Mouse (Mus musculus) hindbrain, embryonic 11.5 days (tissue): ENCODE measurements around the gene AC109138.7. TPM values are rescaled to one million over a fixed set of nuclear protein-coding genes. Genes with fewer than 3 reads are reported as not detected.

ENCODE experiments used
- ATAC-seq: fragments of 200-750 bp; cut with Nextera tagmentation; 2 replicates; pipeline ENCODE4 v1.8.0; 2017; ENCODE audit warnings: mild to moderate bottlenecking, moderate TSS enrichment, moderate library complexity; ENCODE audit not compliant: low FRiP score
- DNase-seq: peaks from one replicate; pipeline ENCODE4 v3.0.0-alpha.2; 2015; ENCODE audit warnings: low spot score
- H3K27ac ChIP-seq: fragments of 300-500 bp; sonication (generic); 2 replicates; pipeline ENCODE4 v1.5.1; 2014; ENCODE audit warnings: mild to moderate bottlenecking, low read depth, low read length
- H3K27me3 ChIP-seq: fragments of 300-500 bp; sonication (generic); 2 replicates; pipeline ENCODE4 v1.6.1; 2014; ENCODE audit warnings: mild to moderate bottlenecking, low read length, moderate library complexity, mixed read lengths; ENCODE audit not compliant: control insufficient read depth, insufficient read depth
- H3K36me3 ChIP-seq: fragments of 300-500 bp; sonication (generic); 2 replicates; pipeline ENCODE4 v1.6.1; 2014; ENCODE audit warnings: mild to moderate bottlenecking, low read length, moderate library complexity, mixed read lengths; ENCODE audit not compliant: control insufficient read depth, insufficient read depth
- H3K4me1 ChIP-seq: fragments of 300-500 bp; sonication (generic); replicated peaks from 2 replicates; pipeline ENCODE4 v1.6.1; 2014; ENCODE audit warnings: low read length, mixed read lengths; ENCODE audit not compliant: control insufficient read depth, insufficient read depth
- H3K4me2 ChIP-seq: fragments of 300-500 bp; sonication (generic); replicated peaks from 2 replicates; pipeline ENCODE4 v1.6.1; 2014; ENCODE audit warnings: mild to moderate bottlenecking, low read depth, low read length
- H3K4me3 ChIP-seq: fragments of 300-500 bp; sonication (generic); 2 replicates; pipeline ENCODE4 v1.5.1; 2014; ENCODE audit warnings: low read depth, low read length
- H3K9ac ChIP-seq: fragments of 300-500 bp; sonication (generic); 2 replicates; pipeline ENCODE4 v1.6.1; 2014; ENCODE audit warnings: low read depth, low read length
- H3K9me3 ChIP-seq: fragments of 300-500 bp; sonication (generic); 2 replicates; pipeline ENCODE4 v1.6.1; 2016; ENCODE audit warnings: low read length; ENCODE audit not compliant: control insufficient read depth
- WGBS: fragments of 180-500 bp; shearing (Covaris S2); extraction: QIAGEN DNeasy Blood & Tissue Kit; methylation state at CpG from one replicate; pipeline ENCODE4 v1.1.7; 2014; 5-methylcytosine and 5-hydroxymethylcytosine counted together
- polyA plus RNA-seq: library from polyadenylated mRNA; unstranded; fragments of >200 nt; fragmentation: Nextera tagmentation; extraction: Ambion mirVana; gene quantifications from 2 replicates; pipeline ENCODE4 v1.2.1, GENCODE M21; 2014

Gene AC109138.7
- polyA plus RNA-seq, 1 experiment from 2014 or later: not detected

DNA sequence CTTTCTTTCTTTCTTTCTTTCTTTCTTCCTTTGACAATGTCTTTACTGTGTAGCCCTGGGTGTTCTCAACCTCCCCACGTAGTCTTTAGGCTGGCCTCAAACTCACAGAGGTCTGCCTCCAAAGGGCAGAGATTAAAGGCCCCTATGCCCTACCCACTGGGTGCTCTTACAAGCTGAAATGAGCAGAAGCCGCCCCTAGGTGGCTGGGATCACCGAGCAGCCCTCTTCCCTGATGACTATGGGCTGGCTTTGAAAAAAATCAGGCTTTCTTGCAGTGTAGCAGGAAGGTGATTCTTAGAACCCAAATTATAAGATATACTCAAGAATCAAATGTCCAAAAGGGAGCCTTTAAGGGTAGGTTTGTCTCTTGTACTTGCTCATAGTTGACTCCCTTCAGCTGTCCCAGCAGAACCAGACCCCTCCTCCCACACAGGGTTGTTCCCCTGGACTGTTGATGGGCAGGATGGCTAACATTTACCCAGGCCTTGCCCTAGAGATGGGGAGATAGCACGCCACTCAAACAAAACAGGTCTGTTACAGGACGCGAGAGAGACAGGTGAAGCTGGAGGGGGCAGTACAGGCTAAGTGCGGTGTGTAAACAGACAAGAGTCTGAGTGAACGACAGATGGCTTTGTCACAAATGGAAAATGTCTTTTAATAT is 47.0 kb downstream of the AC109138.7 start:
- DNase-seq (no peak), ATAC-seq (no peak)
- Histone ChIP-seq H3K9ac (no peak overlapping the region), H3K4me1 (no peaks in the 10 kb centered on the region), H3K4me3 (no peak overlapping the region), H3K27me3 (0 out of 2 replicates have a peak, but pooled peaks cover 2% of the 10 kb centered on the region), H3K4me2 (no peak overlapping the region), H3K27ac (no peak overlapping the region), H3K9me3 (no peaks in the 10 kb centered on the region), H3K36me3 (no peaks in the 10 kb centered on the region)
- 60% methylated on average over 8 of the region's 8 CpGs for WGBS

DNA sequence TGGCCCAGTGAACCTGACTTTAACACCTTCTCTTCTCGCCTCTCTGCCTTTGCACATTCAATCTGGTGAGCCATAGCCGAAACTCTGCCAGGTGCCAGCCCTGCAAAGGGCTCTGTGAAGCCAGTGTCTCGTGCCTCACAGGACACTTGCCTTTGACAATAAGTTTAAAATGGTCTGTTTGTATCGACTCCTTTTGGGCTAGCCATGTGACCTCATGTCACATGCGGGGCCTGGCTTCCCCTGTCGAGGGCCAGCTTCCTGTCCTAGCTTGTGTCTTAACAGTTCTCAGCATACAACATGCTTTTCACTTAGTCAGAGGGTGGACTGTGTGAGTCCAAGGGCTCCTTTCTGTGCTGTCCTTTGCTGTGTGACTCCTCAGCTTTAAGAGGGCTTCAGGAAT is 48.6 kb downstream of the AC109138.7 start:
- Histone ChIP-seq H3K9ac (no peak overlapping the region), H3K9me3 (no peaks in the 10 kb centered on the region), H3K27ac (no peak overlapping the region), H3K4me3 (no peak overlapping the region), H3K36me3 (no peaks in the 10 kb centered on the region), H3K27me3 (0 out of 2 replicates have a peak, but pooled peaks cover under 1% of the 10 kb centered on the region), H3K4me2 (no peak overlapping the region), H3K4me1 (no peaks in the 10 kb centered on the region)
- 74% methylated on average over 6 of the region's 6 CpGs for WGBS
- DNase-seq (no peak), ATAC-seq (no peak)

GRCm38 (mm10) chr19:4263702-4264101 is 49.5 kb downstream of the AC109138.7 start:
- H3K27me3 ChIP-seq: peaks cover 10% of the 10 kb centered on the region
- no peak overlapping the region for H3K4me2 ChIP-seq
- no peak for DNase-seq
- H3K9me3 ChIP-seq: no peaks in the 10 kb centered on the region
- H3K9ac ChIP-seq: no peak overlapping the region
- H3K36me3 ChIP-seq: no peaks in the 10 kb centered on the region
- H3K4me1 ChIP-seq: no peaks in the 10 kb centered on the region
- ATAC-seq: no peak
- WGBS: 69% methylated on average over 14 of the region's 14 CpGs
- no peak overlapping the region for H3K27ac ChIP-seq
- no peak overlapping the region for H3K4me3 ChIP-seq

DNA sequence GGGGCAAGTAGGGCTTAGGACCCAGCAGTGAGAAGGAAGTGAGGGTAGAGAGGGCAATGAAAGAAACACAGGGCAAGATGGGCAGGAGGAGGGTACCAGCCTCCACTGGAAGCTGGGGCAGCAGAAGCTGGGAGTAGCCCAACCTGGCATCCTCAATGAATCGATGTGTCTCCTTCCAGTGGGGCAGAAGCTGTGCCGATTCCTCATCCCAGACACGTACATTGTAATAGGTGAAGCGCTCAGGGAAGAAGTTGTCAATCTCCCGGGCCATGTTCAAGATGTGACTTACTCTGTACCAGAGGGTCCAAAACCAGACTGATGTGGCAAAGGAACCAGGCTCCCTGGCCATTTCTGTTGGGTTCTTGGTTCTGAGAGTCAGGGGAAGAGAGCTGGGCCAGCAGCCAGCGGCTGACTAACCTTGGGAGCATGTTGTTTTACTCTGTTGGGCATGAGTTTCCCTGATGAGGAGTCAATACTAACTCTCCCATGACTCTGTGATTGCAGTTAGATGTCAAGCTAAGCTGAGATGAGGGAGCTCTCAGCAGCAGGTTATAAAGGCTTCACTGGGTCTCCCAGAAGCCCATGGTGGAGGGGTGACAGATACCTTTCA is 50.1 kb downstream of the AC109138.7 start:
- Histone ChIP-seq H3K27ac (no peak overlapping the region), H3K4me1 (0 out of 2 replicates have a peak, but pooled peaks cover 3% of the 10 kb centered on the region), H3K36me3 (no peaks in the 10 kb centered on the region), H3K27me3 (peaks cover 14% of the 10 kb centered on the region), H3K9me3 (no peaks in the 10 kb centered on the region), H3K4me2 (no peak overlapping the region), H3K9ac (no peak overlapping the region), H3K4me3 (no peak overlapping the region)
- DNase-seq (no peak), ATAC-seq (no peak)
- 92% methylated on average over 6 of the region's 6 CpGs for WGBS

GRCm38 (mm10) chr19:4265956-4266355 is 51.8 kb downstream of the AC109138.7 start:
- Histone ChIP-seq H3K36me3 (no peaks in the 10 kb centered on the region), H3K4me1 (0 out of 2 replicates have a peak, but pooled peaks cover 3% of the 10 kb centered on the region), H3K4me2 (no peak overlapping the region), H3K9ac (no peak overlapping the region), H3K27ac (no peak overlapping the region), H3K27me3 (peaks cover 16% of the 10 kb centered on the region), H3K9me3 (no peaks in the 10 kb centered on the region), H3K4me3 (no peak overlapping the region)
- ATAC-seq (no peak), DNase-seq (no peak)
- WGBS: 75% methylated on average over 4 of the region's 4 CpGs

DNA sequence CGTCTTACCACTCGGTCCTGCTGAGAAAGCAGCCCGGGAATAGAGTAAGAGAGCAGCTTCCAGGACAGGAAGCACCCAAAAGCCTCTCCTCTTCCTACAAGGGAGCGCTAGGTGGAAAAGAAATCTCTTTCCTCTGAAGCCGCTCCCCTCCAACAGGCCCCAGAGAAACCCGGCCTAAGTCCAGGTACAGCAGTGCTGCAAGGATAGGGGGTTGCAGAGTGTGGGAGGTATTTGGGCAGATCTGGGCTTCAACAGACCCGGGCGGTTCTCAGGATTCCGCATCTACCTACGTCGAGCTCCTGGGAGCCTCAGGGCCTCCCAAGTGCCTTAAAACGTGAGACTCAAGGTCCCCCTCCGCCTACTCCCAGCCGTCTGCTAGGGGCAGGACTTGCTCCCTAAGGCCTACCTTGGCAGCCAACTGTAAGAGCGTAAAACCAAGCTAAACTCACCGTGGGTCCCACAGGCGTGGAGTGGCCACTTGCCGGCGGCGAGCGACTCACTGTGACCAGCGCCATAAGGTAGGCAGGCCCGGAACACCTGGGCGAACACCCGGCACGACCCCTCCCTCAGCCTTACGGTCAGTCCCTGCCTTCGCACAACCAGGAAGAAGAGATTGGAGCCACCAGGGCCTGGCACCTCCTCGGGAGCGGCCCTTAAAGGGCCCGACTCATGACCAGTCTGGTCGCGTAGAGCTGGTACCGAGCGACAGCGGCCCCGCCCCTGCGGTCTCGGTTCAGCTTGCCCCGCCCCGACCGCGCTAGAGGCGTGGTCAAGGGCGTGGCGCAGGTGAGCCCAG is 54.6 kb downstream of the AC109138.7 start, which contains the start of gene Ssh3:
Gene Ssh3, minus strand, starts transcription at position 615 of the 796 bp plus-strand sequence.
- peak within 1 kb of the TSS; percentile 45 for H3K4me2 ChIP-seq
- 6% methylated on average over 46 of the region's 46 CpGs for WGBS
- no peak within 1 kb of the TSS for H3K27ac ChIP-seq
- 0 out of 2 replicates have a peak within 1 kb of the TSS, but pooled peaks have one; percentile 17 for H3K9ac ChIP-seq
- 0 out of 2 replicates have a peak, but pooled peaks cover 3% of the 10 kb centered on the region for H3K4me1 ChIP-seq
- H3K9me3 ChIP-seq: no peaks in the 10 kb centered on the region
- DNase-seq (peak; percentile 46), ATAC-seq (peak; percentile 47; the same call in 1 of the 2 replicates)
- peaks cover 16% of the 10 kb centered on the region for H3K27me3 ChIP-seq
- no peaks in the 10 kb centered on the region for H3K36me3 ChIP-seq
- peak within 1 kb of the TSS; percentile 27; the same call in 1 of the 2 replicates for H3K4me3 ChIP-seq

GRCm38 (mm10) chr19:4270187-4270586 is 56.0 kb downstream of the AC109138.7 start:
- 69% methylated on average over 6 of the region's 6 CpGs for WGBS
- Histone ChIP-seq H3K4me3 (no peak overlapping the region), H3K9ac (no peak overlapping the region), H3K27me3 (peaks cover 16% of the 10 kb centered on the region), H3K36me3 (no peaks in the 10 kb centered on the region), H3K27ac (no peak overlapping the region), H3K9me3 (no peaks in the 10 kb centered on the region), H3K4me2 (no peak overlapping the region), H3K4me1 (0 out of 2 replicates have a peak, but pooled peaks cover 3% of the 10 kb centered on the region)
- no peak for DNase-seq
- ATAC-seq: no peak

- Histone ChIP-seq H3K4me2 (no peak overlapping the region), H3K4me1 (0 out of 2 replicates have a peak, but pooled peaks cover 3% of the 10 kb centered on the region), H3K27ac (no peak overlapping the region), H3K9me3 (no peaks in the 10 kb centered on the region), H3K27me3 (peaks cover 16% of the 10 kb centered on the region), H3K36me3 (no peaks in the 10 kb centered on the region), H3K4me3 (no peak overlapping the region), H3K9ac (no peak overlapping the region)
- no peak for DNase-seq
- 93% methylated on average over 11 of the region's 11 CpGs for WGBS
- no peak for ATAC-seq
Measured at GRCm38 (mm10) chr19:4270972-4271371, 56.8 kb downstream of the AC109138.7 start.
